Mouse (Mus musculus) lung, adult 18-20 months (tissue): ENCODE data around the gene Zmiz1.

Experiments used
- DNase-seq, 2 experiments: peaks; one replicate each; pipeline ENCODE4 v3.0.0; 2022; ENCODE audit warnings: mixed read lengths in 2 of 2

Gene Zmiz1

GRCm38 (mm10) chr14:25654401-25655197 lies 195.6 kb downstream of the Zmiz1 start:
- DNase-seq = no peak

- no peak for DNase-seq
Observed at GRCm38 (mm10) chr14:25660661-25661060, 201.7 kb downstream of the Zmiz1 start.

- DNase-seq = no peak
Observed at GRCm38 (mm10) chr14:25661185-25661920, 202.4 kb downstream of the Zmiz1 start.

- no peak for DNase-seq
Observed at GRCm38 (mm10) chr14:25663649-25664309, 204.8 kb downstream of the Zmiz1 start.

GRCm38 (mm10) chr14:25664310-25664695 lies 205.3 kb downstream of the Zmiz1 start:
- no peak for DNase-seq

- DNase-seq = no peak
Observed at GRCm38 (mm10) chr14:25665314-25665970, 206.5 kb downstream of the Zmiz1 start.

- no peak for DNase-seq
Observed at GRCm38 (mm10) chr14:25666668-25667376, 207.8 kb downstream of the Zmiz1 start.

- no peak for DNase-seq
Observed at GRCm38 (mm10) chr14:25667587-25667986, 208.6 kb downstream of the Zmiz1 start.

- DNase-seq = no peak
Observed at GRCm38 (mm10) chr14:25679625-25680024, 220.6 kb downstream of the Zmiz1 start.

GRCm38 (mm10) chr14:25682020-25682419 lies 223.0 kb downstream of the Zmiz1 start:
- no peak for DNase-seq

GRCm38 (mm10) chr14:25686216-25686945 lies 227.4 kb downstream of the Zmiz1 start:
- DNase-seq = no peak

- peak in 1 of 2 experiments; percentile 46 for DNase-seq
Observed at GRCm38 (mm10) chr14:25686983-25687901, 228.3 kb downstream of the Zmiz1 start.

- DNase-seq = no peak
Observed at GRCm38 (mm10) chr14:25693271-25693887, 234.4 kb downstream of the Zmiz1 start.

GRCm38 (mm10) chr14:25693888-25694568 lies 235.0 kb downstream of the Zmiz1 start, which contains the start of gene Ppif:
Gene Ppif (plus strand): TSS chr14:25694154.
- peak; percentile 93 to 95 for DNase-seq

GRCm38 (mm10) chr14:25694569-25694897 lies 235.5 kb downstream of the Zmiz1 start:
- DNase-seq = peak; percentile 53 to 68

- DNase-seq = no peak
Observed at GRCm38 (mm10) chr14:25695059-25695458, 236.1 kb downstream of the Zmiz1 start.

GRCm38 (mm10) chr14:25696356-25696755 lies 237.4 kb downstream of the Zmiz1 start:
- peak in 1 of 2 experiments; percentile 53 for DNase-seq

- DNase-seq = no peak
Observed at GRCm38 (mm10) chr14:25701986-25702385, 243.0 kb downstream of the Zmiz1 start.

- DNase-seq = peak; percentile 56 to 61
Observed at GRCm38 (mm10) chr14:25707691-25708181, 248.8 kb downstream of the Zmiz1 start.
